Mouse (Mus musculus): ENCODE measurements around the gene Gm20890.
"Not testable (repeated sequence)": the region's sequence is repeated elsewhere in the genome, so short reads cannot be mapped to it uniquely, and the experiment has no call there.

Gene Gm20890

GRCm38 (mm10) chrY:26776699-26777098 is at the start of gene Gm20890:
TSS of gene Gm20890 (minus strand) at chrY:26776799.
- not testable (repeated sequence) for DNase-seq (ENCODE audit: low spot score in 2 of 2)
